Mouse (Mus musculus): Measurements from ENCODE around the gene Dyrk4.
A peak's percentile ranks its signal among the peaks of the same experiment; 100 is the strongest.

Gene Dyrk4

GRCm38 (mm10) chr6:126921111-126921881 is at the start of gene Dyrk4:
Gene Dyrk4 (minus strand): TSS chr6:126921839.
- peak; percentile 19 to 50 for DNase-seq

- no peak for DNase-seq
These were observed 44.8 kb upstream of the Dyrk4 start for GRCm38 (mm10) chr6:126966241-126967026.

- DNase-seq: no peak
These were observed 41.8 kb upstream of the Dyrk4 start for GRCm38 (mm10) chr6:126963426-126963825.

GRCm38 (mm10) chr6:126962709-126963108 is 41.1 kb upstream of the Dyrk4 start:
- DNase-seq: no peak

GRCm38 (mm10) chr6:126961371-126962018 is 39.9 kb upstream of the Dyrk4 start:
- no peak for DNase-seq

- DNase-seq: peak; percentile 54 to 60
These were observed 34.1 kb upstream of the Dyrk4 start for GRCm38 (mm10) chr6:126955734-126956133.

GRCm38 (mm10) chr6:126948336-126948735 is 26.7 kb upstream of the Dyrk4 start:
- no peak for DNase-seq

GRCm38 (mm10) chr6:126940451-126940850 is 18.8 kb upstream of the Dyrk4 start:
- no peak for DNase-seq

GRCm38 (mm10) chr6:126939487-126940171 is 18.0 kb upstream of the Dyrk4 start, which contains the start of the genes Rad51ap1 and D6Wsu163e:
Gene Rad51ap1 (minus strand): TSS chr6:126939587.
Gene D6Wsu163e (plus strand): TSS chr6:126939962.
- DNase-seq: peak; percentile 93 to 95

- DNase-seq: no peak
These were observed 17.3 kb upstream of the Dyrk4 start for GRCm38 (mm10) chr6:126938853-126939486.

GRCm38 (mm10) chr6:126938047-126938446 is 16.4 kb upstream of the Dyrk4 start:
- DNase-seq: no peak

- DNase-seq: no peak
These were observed 11.3 kb upstream of the Dyrk4 start for GRCm38 (mm10) chr6:126932896-126933295.

- DNase-seq: no peak
These were observed 6.7 kb downstream of the Dyrk4 start for GRCm38 (mm10) chr6:126914928-126915327.

GRCm38 (mm10) chr6:126910727-126911126 is 10.9 kb downstream of the Dyrk4 start:
- DNase-seq: no peak

GRCm38 (mm10) chr6:126907876-126908275 is 13.8 kb downstream of the Dyrk4 start:
- DNase-seq: no peak

- no peak for DNase-seq
These were observed 14.3 kb downstream of the Dyrk4 start for GRCm38 (mm10) chr6:126907378-126907777.

GRCm38 (mm10) chr6:126877118-126877517 is 44.5 kb downstream of the Dyrk4 start:
- no peak for DNase-seq

- DNase-seq: no peak
These were observed 68.8 kb downstream of the Dyrk4 start, which contains the start of gene Akap3 for GRCm38 (mm10) chr6:126852881-126853280. Gene Akap3 (plus strand): TSS chr6:126853098.

GRCm38 (mm10) chr6:126848712-126849704 is 72.6 kb downstream of the Dyrk4 start, which contains the start of gene Ndufa9:
Gene Ndufa9 (minus strand): TSS chr6:126849136.
- DNase-seq: peak; percentile 93 to 94

- DNase-seq: no peak
These were observed 85.0 kb downstream of the Dyrk4 start for GRCm38 (mm10) chr6:126836628-126837027.

All from lung, adult 18-20 months (tissue).